Mouse (Mus musculus): ENCODE results near the gene Ranbp9. TPM values are rescaled to one million over a fixed set of nuclear protein-coding genes. Genes with fewer than 3 reads are reported as not detected.
A peak's percentile ranks its signal among the peaks of the same experiment; 100 is the strongest.

Gene Ranbp9
- polyA plus RNA-seq, 1 experiment from 2014 or later, result 11.5 TPM

DNA sequence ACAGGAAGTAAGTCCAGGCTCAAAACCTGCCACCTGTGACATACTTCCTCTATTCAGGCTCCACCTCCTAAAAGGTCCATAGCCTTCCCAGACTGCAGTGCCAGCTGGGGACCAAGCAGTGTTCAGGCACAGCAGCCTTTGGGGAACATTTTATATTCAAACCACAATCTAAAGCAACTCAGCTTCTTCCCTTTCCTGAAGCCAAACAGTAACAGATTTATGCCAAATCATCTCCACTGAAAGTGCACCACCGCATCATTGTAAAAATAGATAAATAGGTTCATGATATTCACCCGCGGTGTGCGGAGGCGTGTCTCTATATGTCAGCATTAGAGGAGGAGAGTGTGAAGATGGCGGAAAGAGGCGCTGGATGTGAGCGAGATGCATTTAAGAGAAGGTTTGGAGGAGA is 33.9 kb upstream of the Ranbp9 start:
- no peak for ATAC-seq (replicated peaks)
- Histone ChIP-seq H3K9ac (no peak overlapping the region), H3K9me3 (no peaks in the 10 kb centered on the region), H3K36me3 (replicated peaks) (no peaks in the 10 kb centered on the region), H3K27me3 (replicated peaks) (no peaks in the 10 kb centered on the region), H3K4me1 (no peaks in the 10 kb centered on the region), H3K4me3 (no peak overlapping the region), H3K4me2 (no peak overlapping the region), H3K27ac (no peak overlapping the region)
- 81% methylated on average over 8 of the region's 8 CpGs for WGBS

DNA sequence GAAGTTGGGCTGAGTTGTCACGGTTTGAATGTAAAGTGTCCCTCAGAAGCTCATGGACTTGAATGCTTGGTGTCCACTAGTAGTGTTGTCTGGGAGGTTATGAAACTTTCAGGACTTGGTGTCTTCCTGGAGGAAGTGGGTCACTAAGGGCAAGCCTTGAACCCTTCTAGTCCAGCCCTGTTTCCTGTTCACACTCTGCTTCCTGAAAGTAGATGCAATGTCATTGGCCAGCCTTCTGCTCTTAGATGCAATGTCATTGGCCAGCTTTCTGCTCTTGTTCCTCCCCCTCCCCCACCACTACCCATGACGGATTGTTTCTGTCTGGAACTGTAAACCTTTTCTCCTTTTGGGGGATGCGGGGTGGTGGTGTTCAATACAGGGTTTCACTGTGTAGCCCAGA is 31.7 kb upstream of the Ranbp9 start:
- Histone ChIP-seq H3K4me2 (no peak overlapping the region), H3K4me3 (no peak overlapping the region), H3K27me3 (replicated peaks) (no peaks in the 10 kb centered on the region), H3K36me3 (replicated peaks) (no peaks in the 10 kb centered on the region), H3K9me3 (no peaks in the 10 kb centered on the region), H3K9ac (no peak overlapping the region), H3K4me1 (no peaks in the 10 kb centered on the region), H3K27ac (no peak overlapping the region)
- WGBS, result 90% methylated on average over 3 of the region's 3 CpGs
- ATAC-seq (replicated peaks), result no peak

GRCm38 (mm10) chr13:43505798-43506197 is 24.7 kb upstream of the Ranbp9 start:
- H3K9me3 ChIP-seq, result no peaks in the 10 kb centered on the region
- H3K27me3 ChIP-seq (replicated peaks), result no peaks in the 10 kb centered on the region
- H3K4me1 ChIP-seq, result peaks cover 15% of the 10 kb centered on the region
- H3K4me2 ChIP-seq, result no peak overlapping the region
- H3K36me3 ChIP-seq (replicated peaks), result no peaks in the 10 kb centered on the region
- H3K4me3 ChIP-seq, result no peak overlapping the region
- H3K9ac ChIP-seq, result no peak overlapping the region
- ATAC-seq (replicated peaks), result no peak
- no peak overlapping the region for H3K27ac ChIP-seq
- WGBS, result 97% methylated on average over 3 of the region's 3 CpGs

- H3K4me1 ChIP-seq, result peaks cover 15% of the 10 kb centered on the region
- no peaks in the 10 kb centered on the region for H3K36me3 ChIP-seq (replicated peaks)
- peak overlapping the region; percentile 41 for H3K4me2 ChIP-seq
- H3K9ac ChIP-seq, result peak overlapping the region; percentile 7; the same call in 1 of the 2 replicates
- no peaks in the 10 kb centered on the region for H3K27me3 ChIP-seq (replicated peaks)
- ATAC-seq (replicated peaks), result peak; percentile 67
- peak overlapping the region; percentile 8 for H3K4me3 ChIP-seq
- 0% methylated on average over 19 of the region's 19 CpGs for WGBS
- H3K9me3 ChIP-seq, result no peaks in the 10 kb centered on the region
- peak overlapping the region; percentile 60 for H3K27ac ChIP-seq
Measured at GRCm38 (mm10) chr13:43503395-43503850, 22.3 kb upstream of the Ranbp9 start.

DNA sequence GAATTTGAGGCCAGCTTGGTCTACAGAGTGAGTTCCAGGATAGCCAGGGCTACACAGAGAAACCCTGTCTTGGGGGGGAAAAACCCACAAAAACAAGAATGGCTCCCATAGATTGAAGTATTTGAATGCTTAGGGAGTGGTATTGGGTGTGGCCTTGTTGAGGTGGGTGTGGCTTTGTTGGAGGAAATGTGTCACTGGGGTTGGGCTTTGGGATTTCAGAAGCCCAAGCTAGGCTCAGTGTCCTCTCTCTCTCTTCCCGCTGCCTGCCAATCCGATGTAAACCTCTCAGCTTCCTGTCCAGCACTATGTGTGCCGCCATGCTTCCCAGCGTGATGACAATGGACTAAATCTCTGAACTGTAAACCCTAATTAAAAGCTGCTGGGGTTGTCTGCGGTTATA is 20.5 kb upstream of the Ranbp9 start:
- no peaks in the 10 kb centered on the region for H3K27me3 ChIP-seq (replicated peaks)
- ATAC-seq (replicated peaks), result no peak
- H3K4me2 ChIP-seq, result no peak overlapping the region
- no peak overlapping the region for H3K4me3 ChIP-seq
- H3K27ac ChIP-seq, result no peak overlapping the region
- no peaks in the 10 kb centered on the region for H3K9me3 ChIP-seq
- WGBS, result 57% methylated on average over 5 of the region's 5 CpGs
- H3K36me3 ChIP-seq (replicated peaks), result no peaks in the 10 kb centered on the region
- peaks cover 15% of the 10 kb centered on the region for H3K4me1 ChIP-seq
- no peak overlapping the region for H3K9ac ChIP-seq

- Histone ChIP-seq H3K4me2 (no peak overlapping the region), H3K4me3 (no peak overlapping the region), H3K36me3 (replicated peaks) (no peaks in the 10 kb centered on the region), H3K27ac (no peak overlapping the region), H3K9ac (no peak overlapping the region), H3K27me3 (replicated peaks) (no peaks in the 10 kb centered on the region), H3K9me3 (no peaks in the 10 kb centered on the region), H3K4me1 (peaks cover 15% of the 10 kb centered on the region)
- WGBS, result 95% methylated on average over 4 of the region's 4 CpGs
- no peak for ATAC-seq (replicated peaks)
Measured at GRCm38 (mm10) chr13:43500483-43500850, 19.4 kb upstream of the Ranbp9 start.

- Histone ChIP-seq H3K27ac (no peak overlapping the region), H3K36me3 (replicated peaks) (no peaks in the 10 kb centered on the region), H3K4me2 (no peak overlapping the region), H3K4me3 (no peak overlapping the region), H3K4me1 (peaks cover 15% of the 10 kb centered on the region), H3K9ac (no peak overlapping the region), H3K9me3 (no peaks in the 10 kb centered on the region), H3K27me3 (replicated peaks) (no peaks in the 10 kb centered on the region)
- no peak for ATAC-seq (replicated peaks)
- 76% methylated on average over 7 of the region's 7 CpGs for WGBS
Measured at GRCm38 (mm10) chr13:43499731-43500482, 18.8 kb upstream of the Ranbp9 start.

DNA sequence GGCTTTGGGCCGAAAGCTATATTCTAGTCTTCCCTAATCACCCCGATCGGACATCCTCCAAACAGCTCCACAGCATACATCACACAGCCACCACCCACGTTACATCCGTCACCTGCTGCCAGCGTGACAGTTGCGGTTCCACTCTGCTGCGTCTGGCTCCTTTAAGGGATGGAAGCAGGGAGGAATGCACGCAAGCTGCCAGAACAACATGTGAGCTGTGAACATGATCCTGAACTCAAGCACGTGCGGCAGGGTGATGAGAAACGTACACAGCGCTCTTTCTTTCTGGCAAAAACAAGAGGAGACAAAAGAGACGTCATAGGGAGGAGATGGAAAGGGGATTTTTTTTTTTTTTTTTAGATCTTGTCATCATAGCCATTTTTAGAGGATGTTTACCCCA is 17.8 kb upstream of the Ranbp9 start:
- Histone ChIP-seq H3K4me1 (peaks cover 10% of the 10 kb centered on the region), H3K27me3 (replicated peaks) (no peaks in the 10 kb centered on the region), H3K27ac (no peak overlapping the region), H3K9me3 (no peaks in the 10 kb centered on the region), H3K4me2 (no peak overlapping the region), H3K9ac (no peak overlapping the region), H3K36me3 (replicated peaks) (no peaks in the 10 kb centered on the region), H3K4me3 (no peak overlapping the region)
- no peak for ATAC-seq (replicated peaks)
- WGBS, result 74% methylated on average over 14 of the region's 14 CpGs

GRCm38 (mm10) chr13:43497769-43498168 is 16.7 kb upstream of the Ranbp9 start:
- WGBS, result over 99% methylated on average over 3 of the region's 3 CpGs
- Histone ChIP-seq H3K27me3 (replicated peaks) (no peaks in the 10 kb centered on the region), H3K4me1 (peaks cover 4% of the 10 kb centered on the region; the same call in 1 of the 2 replicates), H3K9ac (no peak overlapping the region), H3K4me3 (no peak overlapping the region), H3K36me3 (replicated peaks) (no peaks in the 10 kb centered on the region), H3K9me3 (no peaks in the 10 kb centered on the region), H3K4me2 (no peak overlapping the region), H3K27ac (no peak overlapping the region)
- no peak for ATAC-seq (replicated peaks)

DNA sequence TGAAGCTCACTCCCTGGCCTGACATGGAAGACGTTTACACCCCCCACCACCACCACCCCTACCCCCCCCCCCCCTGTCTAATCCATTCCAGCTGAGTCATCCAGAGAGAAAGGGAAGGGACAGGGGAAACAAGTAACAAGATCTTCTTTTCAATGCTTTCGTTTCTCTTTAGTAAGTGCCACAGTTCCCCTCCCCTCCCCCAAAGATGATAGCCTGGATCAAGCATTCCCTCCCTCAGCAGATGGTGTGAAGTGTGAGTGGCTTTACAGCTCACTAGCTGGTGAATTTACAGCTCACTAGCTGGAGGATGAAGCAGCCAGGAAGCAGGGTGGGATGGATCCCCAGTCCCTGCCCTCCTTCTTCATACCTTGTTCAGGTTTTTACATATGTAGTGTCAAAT is 15.6 kb upstream of the Ranbp9 start:
- Histone ChIP-seq H3K36me3 (replicated peaks) (no peaks in the 10 kb centered on the region), H3K27me3 (replicated peaks) (no peaks in the 10 kb centered on the region), H3K9ac (no peak overlapping the region), H3K4me2 (no peak overlapping the region), H3K9me3 (no peaks in the 10 kb centered on the region), H3K4me1 (peaks cover 8% of the 10 kb centered on the region), H3K27ac (no peak overlapping the region), H3K4me3 (no peak overlapping the region)
- no peak for ATAC-seq (replicated peaks)
- WGBS, result 5% methylated on average over 2 of the region's 2 CpGs

- 93% methylated on average over 7 of the region's 7 CpGs for WGBS
- ATAC-seq (replicated peaks), result no peak
- peaks cover 8% of the 10 kb centered on the region for H3K4me1 ChIP-seq
- H3K36me3 ChIP-seq (replicated peaks), result no peaks in the 10 kb centered on the region
- H3K27me3 ChIP-seq (replicated peaks), result no peaks in the 10 kb centered on the region
- H3K9me3 ChIP-seq, result no peaks in the 10 kb centered on the region
- H3K9ac ChIP-seq, result no peak overlapping the region
- H3K27ac ChIP-seq, result no peak overlapping the region
- H3K4me2 ChIP-seq, result no peak overlapping the region
- no peak overlapping the region for H3K4me3 ChIP-seq
Measured at GRCm38 (mm10) chr13:43495645-43496044, 14.6 kb upstream of the Ranbp9 start.

DNA sequence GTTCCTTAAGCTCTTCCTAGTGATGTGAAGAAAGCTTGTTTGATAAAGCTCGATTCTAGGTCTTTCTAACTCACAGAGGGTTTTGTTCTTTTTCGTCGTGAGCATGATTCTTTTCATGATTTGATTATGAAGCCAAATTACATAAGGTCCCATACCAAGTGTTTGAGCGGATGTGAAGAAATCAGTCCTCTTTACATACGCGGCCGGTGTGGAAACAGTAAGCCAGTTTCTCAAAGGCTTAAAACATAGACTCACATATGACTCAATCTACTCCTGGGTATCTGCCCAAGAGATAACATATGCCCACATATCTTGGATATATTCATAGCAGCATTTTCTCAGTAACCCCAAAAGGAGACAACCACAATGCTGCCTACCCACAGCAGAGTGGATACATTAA is 12.6 kb upstream of the Ranbp9 start:
- H3K4me3 ChIP-seq, result no peak overlapping the region
- H3K4me2 ChIP-seq, result no peak overlapping the region
- 93% methylated on average over 7 of the region's 7 CpGs for WGBS
- H3K27ac ChIP-seq, result no peak overlapping the region
- peaks cover 8% of the 10 kb centered on the region for H3K4me1 ChIP-seq
- no peak overlapping the region for H3K9ac ChIP-seq
- H3K36me3 ChIP-seq (replicated peaks), result no peaks in the 10 kb centered on the region
- ATAC-seq (replicated peaks), result no peak
- no peaks in the 10 kb centered on the region for H3K27me3 ChIP-seq (replicated peaks)
- no peaks in the 10 kb centered on the region for H3K9me3 ChIP-seq

GRCm38 (mm10) chr13:43493058-43493481 is 12.0 kb upstream of the Ranbp9 start:
- Histone ChIP-seq H3K27ac (peak overlapping the region; percentile 56), H3K36me3 (replicated peaks) (no peaks in the 10 kb centered on the region), H3K9me3 (no peaks in the 10 kb centered on the region), H3K4me2 (no peak overlapping the region), H3K4me1 (peaks cover 8% of the 10 kb centered on the region), H3K4me3 (no peak overlapping the region), H3K27me3 (replicated peaks) (no peaks in the 10 kb centered on the region), H3K9ac (no peak overlapping the region)
- WGBS, result 42% methylated on average over 11 of the region's 11 CpGs
- ATAC-seq (replicated peaks), result peak; percentile 78
